ENCODE assay signal across 10 mouse cellular contexts in the genomic region with DNA sequence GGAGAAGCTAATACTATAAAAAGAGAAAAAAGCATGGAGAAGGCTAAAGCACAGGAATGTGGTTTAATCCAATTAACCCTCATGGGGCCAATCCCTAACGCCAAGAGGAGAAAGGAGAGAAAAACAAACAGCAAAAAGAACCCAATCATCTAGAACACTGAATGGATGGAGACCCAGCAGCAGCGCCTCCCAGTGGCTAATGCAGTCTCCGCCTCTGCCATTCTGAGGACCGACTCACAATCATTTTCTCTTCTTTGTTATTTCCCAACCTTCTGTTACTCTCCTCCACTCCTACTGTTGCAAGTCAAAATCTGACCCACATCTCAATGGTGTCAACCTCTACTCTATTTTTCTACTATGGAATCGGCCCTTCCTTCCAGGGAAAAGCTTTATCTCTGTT.
DNase-seq lines count a peak whose midpoint lies in the region; ATAC-seq and TF ChIP-seq lines count a peak whose summit lies in the region.
"Had no signal": no experiment of that assay in that cellular context is flagged by ENCODE, and none has a peak within 500 bp of the region (broad histone marks: within the 10 kb centered on the region; RNA-seq: fewer than 3 reads in every experiment).

No protein-coding gene starts in this region.

- TF ChIP-seq CTCF in lung, adult 2 months (IDR thresholded peaks at IDR 0.05; ENCODE audit: insufficient read depth, low read length), result peak; percentile 43
- peak; percentile 28 for TF ChIP-seq CTCF in bone marrow macrophage, adult 2 months (IDR thresholded peaks at IDR 0.05; ENCODE audit: low read depth, low read length)

- peak overlapping the region; percentile 34 for H3K27ac ChIP-seq in heart, embryonic 13.5 days (replicated peaks)
- H3K27ac ChIP-seq in bone marrow macrophage, adult 2 months (ENCODE audit: insufficient read depth, low read depth, low read length), result no peak overlapping the region
- H3K27ac ChIP-seq: limb, embryonic 13.5 days; midbrain, embryonic 15.5 days had no signal

- 0 out of 2 replicates have a peak overlapping the region, but pooled peaks have one; percentile 2 for H3K4me2 ChIP-seq in heart, embryonic 13.5 days
- H3K4me2 ChIP-seq: limb, embryonic 13.5 days; midbrain, embryonic 15.5 days had no signal

- DNase-seq in CD4-positive, CD25-positive, alpha-beta regulatory T cell, adult 2 months (ENCODE audit: low read depth, low spot score), result peak; percentile 17
- no peak for DNase-seq in heart, adult 11 months
- DNase-seq in lung, adult 2 months, result no peak
- DNase-seq in lung, postnatal 25 days (ENCODE audit: low spot score), result no peak
- DNase-seq in gastrocnemius, postnatal 25 days, result no peak

- H3K27me3 ChIP-seq in heart, embryonic 13.5 days (replicated peaks), result no peaks in the 10 kb centered on the region
- H3K27me3 ChIP-seq: limb, embryonic 13.5 days; midbrain, embryonic 15.5 days had no signal

- no peak overlapping the region for H3K4me3 ChIP-seq in heart, embryonic 13.5 days
- no peak overlapping the region for H3K4me3 ChIP-seq in lung, adult 2 months (replicated peaks; ENCODE audit: extremely low read depth, low read depth, low read length)
- no peak overlapping the region for H3K4me3 ChIP-seq in bone marrow macrophage, adult 2 months (ENCODE audit: insufficient read depth, low read length)
- H3K4me3 ChIP-seq: limb, embryonic 13.5 days; midbrain, embryonic 15.5 days had no signal

- peaks cover 29% of the 10 kb centered on the region for H3K36me3 ChIP-seq in heart, embryonic 13.5 days
- H3K36me3 ChIP-seq: midbrain, embryonic 15.5 days had no signal

- no peak for TF ChIP-seq POLR2A in lung, adult 2 months (IDR thresholded peaks at IDR 0.05; ENCODE audit: borderline replicate concordance, extremely low read depth, low read depth, low read length)
- no peak for TF ChIP-seq POLR2A in bone marrow macrophage, adult 2 months (IDR thresholded peaks at IDR 0.05; ENCODE audit: borderline replicate concordance, low read depth, low read length)

- H3K9ac ChIP-seq in heart, embryonic 13.5 days, result no peak overlapping the region
- H3K9ac ChIP-seq: limb, embryonic 13.5 days; midbrain, embryonic 15.5 days had no signal

- peaks cover 9% of the 10 kb centered on the region for H3K4me1 ChIP-seq in heart, embryonic 13.5 days
- no peaks in the 10 kb centered on the region for H3K4me1 ChIP-seq in lung, adult 2 months (ENCODE audit: control insufficient read depth, insufficient read depth, low read length)
- H3K4me1 ChIP-seq in bone marrow macrophage, adult 2 months (ENCODE audit: control insufficient read depth, insufficient read depth, low read length), result peaks cover 9% of the 10 kb centered on the region
- H3K4me1 ChIP-seq: limb, embryonic 13.5 days had no signal

- H3K9me3 ChIP-seq in heart, embryonic 13.5 days, result no peaks in the 10 kb centered on the region
- H3K9me3 ChIP-seq: limb, embryonic 13.5 days; midbrain, embryonic 15.5 days had no signal

- 44% methylated on average over 5 of the region's 5 CpGs for WGBS in heart, embryonic 13.5 days
- 53% methylated on average over 5 of the region's 5 CpGs for WGBS in lung, adult 2 months

- ATAC-seq in CD4-positive, CD25-positive, alpha-beta regulatory T cell, adult 4 months, result no peak
- ATAC-seq in heart, embryonic 13.5 days (ENCODE audit: extremely low read depth, insufficient number of reproducible peaks, low FRiP score, low TSS enrichment), result no peak
- ATAC-seq: midbrain, embryonic 15.5 days had no signal
